Mouse (Mus musculus) neural tube, embryonic 14.5 days (tissue): ENCODE data around the gene Atp2c2. TPM values are rescaled to one million over a fixed set of nuclear protein-coding genes. Genes with fewer than 3 reads are reported as not detected.

ENCODE experiments used
- ATAC-seq: fragments of 200-750 bp; cut with Nextera tagmentation; 2 replicates; pipeline ENCODE4 v1.8.0; 2017; ENCODE audit warnings: low read depth, mild to moderate bottlenecking, moderate TSS enrichment, moderate library complexity
- H3K27ac ChIP-seq: fragments of 300-500 bp; sonication (generic); 2 replicates; pipeline ENCODE4 v1.5.1; 2014; ENCODE audit warnings: low read depth, mild to moderate bottlenecking, control low read depth, low read length, moderate library complexity, mixed read lengths
- H3K27me3 ChIP-seq: fragments of 300-500 bp; sonication (generic); 2 replicates; pipeline ENCODE4 v1.6.1; 2014; ENCODE audit warnings: low read length; ENCODE audit not compliant: control insufficient read depth, insufficient read depth
- H3K36me3 ChIP-seq: fragments of 300-500 bp; sonication (generic); 2 replicates; pipeline ENCODE4 v1.6.1; 2014; ENCODE audit warnings: low read length, mixed read lengths; ENCODE audit not compliant: control insufficient read depth, insufficient read depth
- H3K4me1 ChIP-seq: fragments of 300-500 bp; sonication (generic); 2 replicates; pipeline ENCODE4 v1.6.1; 2014; ENCODE audit warnings: low read length; ENCODE audit not compliant: control insufficient read depth, insufficient read depth
- H3K4me2 ChIP-seq: fragments of 300-500 bp; sonication (generic); 2 replicates; pipeline ENCODE4 v1.6.1; 2014; ENCODE audit warnings: mild to moderate bottlenecking, low read depth, low read length, control low read depth
- H3K4me3 ChIP-seq: fragments of 300-500 bp; sonication (generic); 2 replicates; pipeline ENCODE4 v1.5.1; 2014; ENCODE audit warnings: low read depth, low read length, control low read depth, mixed read lengths
- H3K9ac ChIP-seq: fragments of 300-500 bp; sonication (generic); replicated peaks from 2 replicates; pipeline ENCODE4 v1.6.1; 2014; ENCODE audit warnings: low read depth, mild to moderate bottlenecking, control low read depth, low read length, mixed read lengths
- H3K9me3 ChIP-seq: fragments of 300-500 bp; sonication (generic); 2 replicates; pipeline ENCODE4 v1.6.1; 2016; ENCODE audit warnings: low read length; ENCODE audit not compliant: control insufficient read depth
- WGBS: fragments of 180-500 bp; shearing (Covaris S2); extraction: QIAGEN DNeasy Blood & Tissue Kit; methylation state at CpG from one replicate; pipeline ENCODE4 v1.1.7; 2014; 5-methylcytosine and 5-hydroxymethylcytosine counted together
- polyA plus RNA-seq: library from polyadenylated mRNA; unstranded; fragments of >200 nt; fragmentation: Nextera tagmentation; extraction: Ambion mirVana; gene quantifications from 2 replicates; pipeline ENCODE4 v1.2.1, GENCODE M21; 2014

The Atp2c2 gene
- polyA plus RNA-seq, 1 experiment from 2014 or later, result 0.08 TPM

GRCm38 (mm10) chr8:119743291-119744026 is 43.6 kb downstream of the Atp2c2 start:
- H3K36me3 ChIP-seq, result no peaks in the 10 kb centered on the region
- H3K27ac ChIP-seq, result no peak overlapping the region
- ATAC-seq, result no peak
- H3K4me2 ChIP-seq, result no peak overlapping the region
- no peak overlapping the region for H3K4me3 ChIP-seq
- 44% methylated on average over 13 of the region's 13 CpGs for WGBS
- H3K4me1 ChIP-seq, result no peaks in the 10 kb centered on the region
- H3K9ac ChIP-seq, result no peak overlapping the region
- no peaks in the 10 kb centered on the region for H3K9me3 ChIP-seq
- no peaks in the 10 kb centered on the region for H3K27me3 ChIP-seq

- no peak for ATAC-seq
- Histone ChIP-seq H3K4me3 (no peak overlapping the region), H3K36me3 (no peaks in the 10 kb centered on the region), H3K9ac (no peak overlapping the region), H3K4me1 (no peaks in the 10 kb centered on the region), H3K27me3 (no peaks in the 10 kb centered on the region), H3K9me3 (no peaks in the 10 kb centered on the region), H3K27ac (no peak overlapping the region), H3K4me2 (no peak overlapping the region)
- WGBS, result 90% methylated on average over 4 of the region's 4 CpGs
These were observed 44.8 kb downstream of the Atp2c2 start for GRCm38 (mm10) chr8:119744604-119745003.

- WGBS, result 19% methylated on average over 28 of the region's 28 CpGs
- H3K4me1 ChIP-seq, result no peaks in the 10 kb centered on the region
- no peak overlapping the region for H3K27ac ChIP-seq
- H3K4me2 ChIP-seq, result peak overlapping the region; percentile 30
- H3K27me3 ChIP-seq, result no peaks in the 10 kb centered on the region
- H3K9ac ChIP-seq, result no peak overlapping the region
- H3K36me3 ChIP-seq, result no peaks in the 10 kb centered on the region
- peak; percentile 34; the same call in 1 of the 2 replicates for ATAC-seq
- H3K4me3 ChIP-seq, result no peak overlapping the region
- H3K9me3 ChIP-seq, result no peaks in the 10 kb centered on the region
These were observed 55.7 kb downstream of the Atp2c2 start for GRCm38 (mm10) chr8:119755238-119756146.

GRCm38 (mm10) chr8:119756147-119756461 is 56.3 kb downstream of the Atp2c2 start:
- H3K4me2 ChIP-seq, result no peak overlapping the region
- no peaks in the 10 kb centered on the region for H3K4me1 ChIP-seq
- H3K27ac ChIP-seq, result no peak overlapping the region
- H3K36me3 ChIP-seq, result no peaks in the 10 kb centered on the region
- H3K4me3 ChIP-seq, result no peak overlapping the region
- no peaks in the 10 kb centered on the region for H3K27me3 ChIP-seq
- no peak for ATAC-seq
- no peak overlapping the region for H3K9ac ChIP-seq
- 53% methylated on average over 2 of the region's 2 CpGs for WGBS
- H3K9me3 ChIP-seq, result no peaks in the 10 kb centered on the region

DNA sequence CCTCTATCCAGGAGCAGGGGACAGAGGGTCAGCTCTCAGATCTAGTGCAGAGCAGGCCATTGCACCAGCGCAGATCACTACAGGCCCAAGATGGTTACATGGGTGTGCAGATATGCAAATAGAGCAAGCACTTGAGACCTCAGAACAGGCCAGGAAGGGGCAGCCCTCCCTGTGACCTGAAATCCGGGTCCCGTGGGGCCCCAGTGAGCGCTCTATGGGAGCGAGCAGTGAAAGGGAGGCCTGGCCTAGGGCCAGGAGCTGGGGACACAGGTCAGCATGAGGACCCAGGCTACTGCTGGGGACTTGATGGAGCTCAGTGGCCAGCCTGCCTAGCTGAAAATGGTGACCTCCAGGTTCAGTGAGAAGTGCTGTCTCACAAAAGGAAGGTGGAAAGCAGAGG is 56.7 kb downstream of the Atp2c2 start:
- Histone ChIP-seq H3K9me3 (no peaks in the 10 kb centered on the region), H3K4me2 (no peak overlapping the region), H3K27me3 (no peaks in the 10 kb centered on the region), H3K4me3 (no peak overlapping the region), H3K36me3 (no peaks in the 10 kb centered on the region), H3K27ac (no peak overlapping the region), H3K4me1 (no peaks in the 10 kb centered on the region), H3K9ac (no peak overlapping the region)
- 55% methylated on average over 5 of the region's 5 CpGs for WGBS
- no peak for ATAC-seq

GRCm38 (mm10) chr8:119761692-119762091 is 61.9 kb downstream of the Atp2c2 start:
- ATAC-seq, result no peak
- 94% methylated on average over 11 of the region's 11 CpGs for WGBS
- H3K4me3 ChIP-seq, result no peak overlapping the region

DNA sequence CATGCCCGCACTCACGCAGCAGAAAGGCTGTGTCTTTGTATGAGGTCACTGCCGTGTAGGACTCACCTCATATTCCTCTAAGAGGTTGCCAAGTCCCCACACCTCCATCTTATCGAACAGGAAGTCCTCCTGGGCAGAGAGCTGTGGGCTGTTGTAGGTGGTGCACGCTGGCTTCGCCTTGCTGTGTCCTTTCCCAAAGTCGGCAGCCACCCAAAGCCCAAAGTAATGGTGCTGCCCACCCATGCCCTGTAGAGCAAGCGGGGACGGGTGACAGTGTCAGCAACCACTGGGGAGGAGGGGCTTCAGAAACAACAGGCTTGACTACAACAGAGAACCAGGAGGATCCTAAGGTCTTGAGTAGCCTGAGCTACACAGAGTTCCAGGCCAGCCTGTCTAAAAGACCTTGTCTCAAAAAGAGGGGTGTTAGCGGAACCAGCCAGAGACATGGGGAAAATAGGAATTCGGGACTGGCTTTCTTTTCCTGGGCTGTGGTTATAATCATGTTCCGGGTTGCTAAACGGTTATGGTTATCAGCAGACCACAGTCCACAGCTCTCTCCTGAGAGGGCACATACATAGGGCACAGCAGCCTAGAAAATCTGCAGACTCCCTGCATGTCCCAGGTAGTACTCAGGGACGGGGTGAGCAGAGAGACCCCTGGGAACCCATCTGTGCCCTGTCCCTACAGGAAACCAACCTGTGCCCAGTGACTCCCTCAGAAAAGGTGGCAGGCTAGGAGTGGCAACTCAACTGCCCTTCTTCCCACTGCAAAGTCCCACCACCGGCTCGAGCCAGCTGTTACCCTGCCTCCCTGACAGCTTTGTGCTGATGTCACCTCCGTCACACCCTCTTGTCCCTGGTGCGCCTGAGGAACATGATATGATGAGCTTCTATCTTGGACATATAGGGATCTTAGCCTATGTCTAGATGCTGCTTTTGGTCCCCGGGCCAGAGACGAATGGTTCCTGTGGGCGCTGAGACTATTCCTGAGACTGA is 62.7 kb downstream of the Atp2c2 start:
- Histone ChIP-seq H3K27me3 (no peaks in the 10 kb centered on the region), H3K27ac (no peak overlapping the region), H3K4me3 (no peak overlapping the region), H3K36me3 (no peaks in the 10 kb centered on the region), H3K9ac (no peak overlapping the region), H3K4me2 (no peak overlapping the region), H3K9me3 (no peaks in the 10 kb centered on the region), H3K4me1 (no peaks in the 10 kb centered on the region)
- 94% methylated on average over 21 of the region's 21 CpGs for WGBS
- no peak for ATAC-seq

More at GRCm38 (mm10) chr8:119761692-119762091, 61.9 kb downstream of the Atp2c2 start:
- Histone ChIP-seq H3K4me1 (no peaks in the 10 kb centered on the region), H3K9me3 (no peaks in the 10 kb centered on the region), H3K27me3 (no peaks in the 10 kb centered on the region), H3K27ac (no peak overlapping the region), H3K9ac (no peak overlapping the region), H3K36me3 (no peaks in the 10 kb centered on the region), H3K4me2 (no peak overlapping the region)

- WGBS, result 85% methylated on average over 10 of the region's 10 CpGs
- H3K27ac ChIP-seq, result no peak overlapping the region
- H3K9me3 ChIP-seq, result no peaks in the 10 kb centered on the region
- no peak overlapping the region for H3K4me3 ChIP-seq
- no peak for ATAC-seq
- 0 out of 2 replicates have a peak, but pooled peaks cover 3% of the 10 kb centered on the region for H3K36me3 ChIP-seq
- no peaks in the 10 kb centered on the region for H3K27me3 ChIP-seq
- H3K9ac ChIP-seq, result no peak overlapping the region
- no peaks in the 10 kb centered on the region for H3K4me1 ChIP-seq
- H3K4me2 ChIP-seq, result no peak overlapping the region
These were observed 65.5 kb downstream of the Atp2c2 start for GRCm38 (mm10) chr8:119765311-119765710.
